Mouse (Mus musculus): ENCODE results near the gene Vash2.
A peak's percentile ranks its signal among the peaks of the same experiment; 100 is the strongest.
"Not testable (repeated sequence)": the region's sequence is repeated elsewhere in the genome, so short reads cannot be mapped to it uniquely, and the experiment has no call there.

Vash2 gene

GRCm38 (mm10) chr1:190979100-190979563 lies at the start of gene Vash2:
Gene Vash2 (minus strand): TSS chr1:190979296.
- peak; percentile 91 for DNase-seq (ENCODE audit: extremely low spot score, low spot score)

DNA sequence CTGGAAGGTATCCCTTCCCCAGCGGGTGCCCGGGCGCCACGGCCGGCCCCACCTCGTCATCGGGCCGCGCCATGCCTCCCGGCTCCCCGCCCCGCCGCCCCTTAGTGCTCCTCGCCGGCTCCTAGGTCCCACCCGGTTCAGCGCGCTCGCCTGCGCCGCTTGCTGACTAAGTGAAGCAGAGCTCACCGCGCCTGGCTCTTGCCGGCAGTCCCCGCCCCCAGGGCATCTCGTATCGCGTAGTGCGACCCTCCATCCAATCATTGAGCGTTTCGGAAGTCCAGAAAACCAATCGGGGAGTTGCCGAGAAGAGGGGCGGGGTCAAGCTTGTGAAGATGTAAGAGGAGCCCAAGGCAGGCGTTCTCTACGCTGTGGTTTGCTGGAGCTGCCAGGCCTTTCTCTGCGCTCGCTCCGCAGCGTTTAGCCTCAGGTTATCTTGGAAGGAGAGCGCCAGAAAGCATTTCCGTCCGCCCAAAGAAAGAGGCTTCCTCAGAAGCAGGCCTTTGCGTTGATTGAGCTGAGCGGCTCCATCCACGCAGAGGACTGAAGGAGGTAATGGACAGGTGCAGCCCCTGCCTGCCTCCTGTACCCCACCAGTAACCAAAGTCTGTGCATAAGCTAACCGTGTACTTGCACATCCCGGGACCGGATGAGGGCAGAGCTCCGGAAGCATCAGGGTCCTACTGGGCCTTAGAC lies 47.1 kb upstream of the Vash2 start, which contains the start of gene Flvcr1:
Flvcr1 (minus strand) TSS at position 138 of the 693 bp plus-strand sequence.
- peak; percentile 95 for DNase-seq (ENCODE audit: extremely low spot score, low spot score)

DNA sequence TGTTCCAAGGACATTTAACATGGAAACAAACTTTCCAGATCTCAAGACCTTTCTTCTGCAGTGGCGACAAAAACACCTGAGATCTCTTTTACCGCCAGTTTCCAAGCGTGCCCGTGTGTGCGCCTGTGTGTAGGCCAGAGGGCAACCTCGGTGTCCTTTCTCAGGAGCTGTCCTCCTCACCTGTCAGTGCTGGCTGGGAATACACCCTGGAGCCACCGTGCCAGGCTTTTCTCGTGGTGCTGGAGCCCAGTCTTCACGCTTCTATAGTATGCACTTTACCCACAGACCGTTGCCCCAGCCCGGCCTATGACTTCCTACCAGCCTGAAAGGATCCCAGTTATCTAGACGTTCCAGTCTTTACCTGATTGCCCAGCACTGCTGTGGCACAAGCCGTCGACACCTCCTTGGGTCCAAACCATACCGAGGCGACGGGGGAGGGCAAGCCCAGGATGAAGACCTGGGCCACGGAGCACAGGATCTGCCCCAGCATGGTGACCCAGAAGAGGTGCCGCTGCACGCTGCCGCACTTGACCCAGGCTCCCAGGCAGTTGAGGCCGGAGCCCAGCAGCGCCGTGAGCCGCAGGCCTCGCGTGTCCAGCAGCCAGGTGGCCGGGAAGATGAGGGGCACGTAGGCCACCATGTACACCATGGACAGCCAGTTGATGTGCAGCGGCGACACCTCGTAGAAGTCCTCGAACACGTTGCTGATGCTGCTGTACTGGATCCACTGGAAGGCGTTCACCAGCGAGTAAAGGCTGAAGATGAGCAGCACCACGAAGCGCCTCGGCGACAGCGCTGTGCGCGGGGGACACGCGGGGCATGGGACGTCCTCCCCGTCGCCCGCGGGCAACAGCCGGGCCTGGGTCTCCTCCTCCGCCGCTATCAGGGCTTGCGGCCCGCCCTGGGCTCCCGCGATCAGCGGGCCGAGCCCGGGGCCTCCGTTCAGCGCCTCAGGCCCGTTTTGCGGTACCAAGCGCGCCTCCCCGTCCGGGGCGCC lies 46.2 kb upstream of the Vash2 start:
- DNase-seq (ENCODE audit: extremely low spot score, low spot score): no peak

- not testable (repeated sequence) for DNase-seq (ENCODE audit: extremely low spot score, low spot score)
Measured at GRCm38 (mm10) chr1:191023806-191024205, 44.7 kb upstream of the Vash2 start.

DNA sequence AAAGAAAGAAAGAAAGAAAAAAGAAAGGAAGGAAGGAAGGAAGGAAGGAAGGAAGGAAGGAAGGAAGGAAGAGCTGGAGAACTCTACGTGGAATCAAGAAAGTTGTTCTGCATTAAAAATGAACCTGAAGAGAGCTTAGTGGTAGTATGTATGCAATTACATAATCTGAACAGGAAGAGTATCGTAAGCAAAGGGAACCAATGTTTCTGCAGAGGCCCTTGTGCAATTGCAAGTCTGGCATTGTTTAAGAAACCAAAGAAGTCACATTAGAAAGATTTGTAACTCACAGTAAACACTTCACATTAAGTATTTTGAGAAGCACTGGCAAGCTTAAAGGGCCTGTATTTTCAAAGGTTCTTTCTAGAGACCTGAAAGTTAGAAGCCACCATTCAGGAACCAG lies 44.0 kb upstream of the Vash2 start:
- DNase-seq (ENCODE audit: extremely low spot score, low spot score): no peak

GRCm38 (mm10) chr1:191021016-191021415 lies 41.9 kb upstream of the Vash2 start:
- DNase-seq (ENCODE audit: extremely low spot score, low spot score): no peak

DNA sequence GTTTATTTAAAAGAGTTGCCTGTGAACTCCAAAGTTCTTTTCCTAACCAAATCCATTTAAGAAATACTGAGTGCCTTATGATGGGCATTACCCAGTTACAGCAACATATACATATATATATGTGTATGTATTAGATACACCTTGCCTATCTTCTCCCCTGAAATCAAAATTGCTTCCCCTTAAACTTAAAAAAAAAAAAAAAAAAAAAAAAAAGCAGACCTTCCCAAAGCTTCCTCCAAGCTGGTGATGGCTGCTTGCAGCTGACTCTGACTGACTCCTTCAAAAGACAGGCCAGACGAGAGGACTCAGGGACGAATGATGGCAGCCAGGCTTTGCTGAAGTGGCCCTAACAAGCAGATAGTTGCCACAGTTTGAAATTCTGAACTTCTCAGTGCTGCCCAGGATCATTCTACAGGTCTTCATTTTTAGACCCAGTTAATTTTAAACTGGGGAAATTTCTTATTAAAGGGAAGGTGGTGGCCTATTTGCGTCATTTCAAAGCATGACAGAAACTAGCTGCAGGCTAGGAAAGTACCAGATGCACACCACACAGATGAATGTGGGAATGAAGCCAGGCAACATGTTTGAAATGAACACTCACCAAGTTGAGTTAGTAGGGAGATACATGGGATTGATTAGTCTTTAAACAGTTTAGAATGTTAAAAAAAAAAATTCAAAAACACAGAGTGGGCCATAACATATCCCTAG lies 41.3 kb upstream of the Vash2 start:
- DNase-seq (ENCODE audit: extremely low spot score, low spot score): no peak

DNA sequence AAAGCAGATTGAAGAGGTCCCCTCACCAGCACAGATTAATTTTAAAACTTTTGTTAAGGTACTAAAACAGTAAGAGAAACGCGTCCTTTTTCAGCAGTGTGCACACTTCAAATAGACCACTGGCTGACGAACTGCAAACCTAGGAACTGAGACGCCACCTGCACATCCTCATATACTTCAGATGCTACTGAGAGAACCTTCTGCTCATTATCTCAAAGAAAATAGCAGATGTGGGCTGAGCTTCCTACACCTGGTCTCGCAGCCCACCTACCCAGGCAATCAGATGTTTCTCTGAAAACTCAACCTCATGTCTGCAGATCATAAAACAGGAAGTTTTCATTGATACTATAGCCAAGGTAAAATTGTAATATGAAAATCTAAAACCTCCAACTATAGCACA lies 40.7 kb upstream of the Vash2 start:
- DNase-seq (ENCODE audit: extremely low spot score, low spot score): no peak

DNA sequence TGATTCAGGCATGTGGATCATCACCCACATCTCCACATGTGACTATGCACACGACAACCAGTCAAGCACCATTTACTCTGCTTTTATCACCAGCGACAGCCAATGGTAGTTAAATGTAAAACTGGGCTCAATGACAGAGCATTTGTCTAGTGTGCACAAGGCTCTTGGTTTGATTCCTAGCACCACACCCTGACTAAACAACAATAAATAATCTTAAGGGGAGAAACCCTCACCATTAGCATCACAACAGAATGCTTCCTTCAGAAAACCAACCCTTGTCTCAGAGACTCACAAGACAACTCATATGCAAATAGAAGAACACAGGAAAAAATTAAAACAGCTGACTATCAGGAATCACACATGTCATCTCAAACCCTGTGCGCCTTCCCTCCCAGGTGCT lies 35.2 kb upstream of the Vash2 start:
- DNase-seq (ENCODE audit: extremely low spot score, low spot score): no peak

DNA sequence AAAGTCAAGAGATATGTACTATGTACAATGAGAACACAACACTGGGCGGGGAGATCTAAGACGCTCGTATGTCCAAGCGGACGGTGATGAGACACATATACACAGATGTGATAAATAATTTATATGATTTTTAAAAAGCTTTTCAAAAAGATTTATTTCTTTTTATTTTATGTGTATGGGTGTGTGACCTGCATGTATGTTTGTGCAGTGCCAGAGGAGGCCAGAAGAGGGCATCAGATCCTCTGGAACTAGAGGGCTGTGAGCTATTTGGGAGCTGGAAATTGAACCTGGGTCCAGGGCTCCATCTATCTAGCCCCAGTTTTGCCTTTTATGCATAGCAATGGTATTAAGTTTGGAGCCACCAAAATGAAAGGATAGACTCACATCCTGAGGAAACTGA lies 29.6 kb upstream of the Vash2 start:
- DNase-seq (ENCODE audit: extremely low spot score, low spot score): no peak

DNA sequence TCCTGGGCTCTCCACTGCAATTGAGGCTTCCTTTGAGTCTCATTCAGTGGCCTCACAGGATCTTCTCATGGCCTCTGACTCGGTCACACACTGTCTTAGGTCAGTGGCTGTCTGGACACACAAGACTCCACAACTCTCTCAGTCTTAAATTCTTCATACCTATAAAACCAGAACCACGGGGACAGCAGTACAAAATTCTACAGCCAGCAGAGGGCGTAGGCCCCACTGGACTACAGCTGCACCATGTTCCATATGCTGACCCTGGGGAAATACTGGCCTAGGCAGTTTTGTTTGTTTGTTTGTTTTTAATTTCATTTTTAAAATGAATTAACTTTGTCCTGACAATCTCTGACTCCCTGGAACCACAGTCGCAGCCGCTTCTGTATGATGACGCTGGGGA lies 23.1 kb upstream of the Vash2 start:
- no peak for DNase-seq (ENCODE audit: extremely low spot score, low spot score)

- DNase-seq (ENCODE audit: extremely low spot score, low spot score): no peak
Measured at GRCm38 (mm10) chr1:191000686-191001085, 21.6 kb upstream of the Vash2 start.

- DNase-seq (ENCODE audit: extremely low spot score, low spot score): no peak
Measured at GRCm38 (mm10) chr1:190998027-190998426, 18.9 kb upstream of the Vash2 start.

- DNase-seq (ENCODE audit: extremely low spot score, low spot score): no peak
Measured at GRCm38 (mm10) chr1:190996346-190996877, 17.3 kb upstream of the Vash2 start.

GRCm38 (mm10) chr1:190995548-190995947 lies 16.5 kb upstream of the Vash2 start:
- DNase-seq (ENCODE audit: extremely low spot score, low spot score): no peak

DNA sequence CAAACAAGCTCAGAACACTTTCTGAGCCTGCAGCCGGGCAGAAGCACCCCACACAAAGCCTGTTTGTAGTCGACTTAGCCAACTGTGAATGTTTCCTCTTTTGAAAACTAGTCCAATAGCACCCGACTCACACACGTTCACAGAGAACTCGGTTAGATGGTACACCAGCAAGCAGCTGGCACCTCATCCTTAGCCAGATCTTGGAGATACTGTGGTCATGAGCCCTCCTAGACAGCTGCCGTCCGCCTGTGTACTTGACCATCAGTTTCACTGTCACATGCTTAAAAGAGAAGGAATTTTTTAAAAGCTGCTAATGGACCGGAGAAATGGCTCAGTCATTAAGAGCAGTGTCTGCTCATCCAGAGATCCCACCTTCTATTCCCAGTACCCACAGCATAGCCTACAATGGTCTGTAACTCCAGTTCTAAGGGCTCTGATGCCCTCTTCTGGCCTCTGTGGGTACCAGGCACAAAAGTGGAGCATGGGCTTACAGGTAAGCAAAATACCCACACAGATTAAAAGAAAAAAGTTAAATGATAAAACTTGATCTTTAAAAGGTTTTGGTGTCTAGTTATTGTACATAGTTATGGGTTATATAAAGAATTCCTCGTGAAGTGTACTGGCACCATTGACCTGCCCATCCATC lies 10.5 kb upstream of the Vash2 start:
- DNase-seq (ENCODE audit: extremely low spot score, low spot score): no peak

GRCm38 (mm10) chr1:190981412-190981811 lies 2.3 kb upstream of the Vash2 start:
- no peak for DNase-seq (ENCODE audit: extremely low spot score, low spot score)

DNA sequence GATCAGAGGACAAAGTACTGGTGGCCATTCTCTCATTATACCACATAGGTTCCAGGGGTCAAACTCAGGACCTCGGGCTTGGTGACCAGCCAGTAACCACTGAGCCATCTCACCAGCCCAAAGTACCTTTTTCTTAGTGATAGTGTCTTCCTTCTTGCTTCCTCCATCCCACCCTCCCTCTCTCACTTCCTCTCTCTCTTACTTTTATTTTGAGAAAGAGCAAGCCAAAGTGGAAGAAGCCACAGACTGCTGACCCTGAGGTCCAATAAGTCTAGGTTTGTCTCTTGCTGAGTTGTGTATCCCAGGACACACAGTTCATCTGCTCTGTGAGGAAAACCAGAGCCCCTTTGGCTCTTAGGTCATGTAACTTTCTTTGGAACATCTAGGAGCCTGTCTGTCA lies 1.4 kb upstream of the Vash2 start:
- no peak for DNase-seq (ENCODE audit: extremely low spot score, low spot score)

DNA sequence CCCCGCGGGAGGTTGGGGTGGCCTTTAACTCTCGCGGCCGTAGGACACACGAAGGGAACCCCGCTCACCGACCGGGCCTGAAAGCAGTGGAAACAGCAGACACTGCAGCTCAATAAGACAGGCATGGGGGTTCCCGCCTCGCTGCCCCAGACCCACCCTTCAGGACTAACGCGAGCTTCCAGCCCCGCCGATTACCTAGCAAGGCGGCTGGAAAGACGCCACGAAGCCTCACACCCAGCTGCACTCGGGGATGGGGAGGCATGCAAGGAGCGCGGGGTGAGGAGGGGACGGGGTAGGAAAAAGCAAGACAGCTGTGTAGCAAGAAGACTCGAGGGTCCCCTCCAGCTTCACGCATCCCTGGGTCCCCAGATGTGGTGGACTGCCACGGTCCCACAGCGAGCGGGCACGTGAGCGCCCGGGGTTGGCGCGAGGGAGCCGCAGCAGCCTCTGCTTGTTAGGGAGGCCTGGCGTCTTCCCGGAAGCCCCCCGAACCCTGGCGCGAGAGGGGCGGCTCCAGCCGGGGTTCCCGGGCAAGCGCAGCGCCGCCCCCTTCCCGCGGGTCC lies 504 bp downstream of the Vash2 start:
- peak; percentile 83 for DNase-seq (ENCODE audit: extremely low spot score, low spot score)

DNA sequence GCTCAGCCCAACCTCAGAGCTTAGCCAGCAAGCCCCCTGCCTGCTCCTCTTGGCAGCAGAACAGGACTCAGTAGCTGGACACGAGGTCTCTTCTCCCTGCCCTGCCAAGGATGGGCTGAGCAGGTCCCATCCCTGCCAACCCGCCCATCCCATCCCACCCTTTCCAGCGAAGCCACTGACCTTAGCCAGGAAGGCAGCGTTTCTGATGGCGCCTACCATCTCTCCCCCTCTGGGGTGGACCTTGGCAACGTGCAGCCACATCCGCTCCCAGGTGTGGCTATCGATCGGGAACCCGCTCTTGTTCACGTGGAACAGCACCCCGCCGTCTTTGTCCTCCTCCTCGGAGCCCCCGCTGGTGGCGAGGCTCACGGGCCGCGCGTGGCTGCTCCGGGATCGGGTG lies 1.1 kb downstream of the Vash2 start:
- peak; percentile 65 for DNase-seq (ENCODE audit: extremely low spot score, low spot score)

Measured in neural tube, embryonic 10.5 days (tissue).